Mouse (Mus musculus) adrenal gland, postnatal 14 days (tissue): ENCODE data around the gene Fkbpl. TPM values are rescaled to one million over a fixed set of nuclear protein-coding genes. Genes with fewer than 3 reads are reported as not detected.

ENCODE experiments used
- DNase-seq: peaks from one replicate; pipeline ENCODE4 v3.0.0; 2021; ENCODE audit warnings: mixed read lengths
- long read RNA-seq, 2 experiments: library from polyadenylated mRNA; stranded (forward); transcript quantifications; one replicate each; pipeline ENCODE4 v2.0.0; 2021
- total RNA-seq: library from RNA; stranded (reverse); gene quantifications from 2 replicates; pipeline ENCODE4 v1.2.3, GENCODE M21; 2021

Fkbpl gene
- 11.5 and 12.5 TPM in 2 replicates for total RNA-seq
- long read RNA-seq, experiment 1, transcript Fkbpl-201 (2 exons, 1,270 nt): major isoform, 6 of 7 reads
- long read RNA-seq, experiment 1, partial matches to known transcripts: 0 of 7 reads
- long read RNA-seq, experiment 1, other reads (novel, unspliced or antisense): 0 of 7 reads
- long read RNA-seq, experiment 2, transcript Fkbpl-201 (2 exons, 1,270 nt): major isoform, 6 of 10 reads
- long read RNA-seq, experiment 2, partial matches to known transcripts: 0 of 10 reads
- long read RNA-seq, experiment 2, other reads (novel, unspliced or antisense): 2 of 10 reads

DNA sequence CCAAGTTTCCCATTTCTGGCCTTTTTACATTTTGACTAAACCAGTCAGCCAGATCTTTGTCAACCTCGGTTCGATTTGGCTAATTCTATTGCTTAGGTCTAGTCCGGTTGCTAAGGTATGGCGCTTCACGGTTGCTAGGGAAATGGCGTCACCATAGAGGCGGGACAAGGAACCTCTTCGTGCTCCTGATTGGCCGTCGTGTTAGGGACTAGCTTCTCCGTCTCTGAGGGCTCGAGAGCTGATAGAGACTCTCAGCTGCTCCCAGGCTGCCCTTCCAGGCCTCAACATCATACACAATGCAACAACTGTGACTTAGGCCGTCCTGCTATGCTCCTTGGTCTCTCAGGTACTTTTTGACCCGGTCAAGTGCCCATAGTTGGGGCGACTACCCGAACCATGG lies at the start of gene Fkbpl:
Gene Fkbpl, plus strand, starts transcription at position 157 of the 400 bp plus-strand sequence.
- peak; percentile 96 for DNase-seq

DNA sequence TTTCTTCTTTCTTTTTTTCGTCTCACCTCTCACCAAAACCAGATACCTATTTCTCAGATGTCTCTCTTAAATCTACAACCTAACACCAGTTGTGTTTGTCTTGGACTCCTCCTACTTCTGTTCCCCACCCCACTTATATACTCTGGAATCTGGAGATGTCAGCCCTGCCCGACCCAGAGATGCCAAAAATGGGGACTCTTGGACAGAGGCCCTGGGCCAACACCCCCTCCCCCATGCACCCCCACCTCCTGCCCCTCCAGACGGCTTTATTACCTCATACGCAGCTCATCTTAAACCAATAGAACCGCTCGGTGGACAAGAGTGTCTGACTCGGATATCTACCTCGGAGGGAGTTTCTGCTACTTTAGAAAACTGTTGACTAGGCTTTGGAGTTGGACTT lies 48.5 kb upstream of the Fkbpl start:
- DNase-seq: no peak

DNA sequence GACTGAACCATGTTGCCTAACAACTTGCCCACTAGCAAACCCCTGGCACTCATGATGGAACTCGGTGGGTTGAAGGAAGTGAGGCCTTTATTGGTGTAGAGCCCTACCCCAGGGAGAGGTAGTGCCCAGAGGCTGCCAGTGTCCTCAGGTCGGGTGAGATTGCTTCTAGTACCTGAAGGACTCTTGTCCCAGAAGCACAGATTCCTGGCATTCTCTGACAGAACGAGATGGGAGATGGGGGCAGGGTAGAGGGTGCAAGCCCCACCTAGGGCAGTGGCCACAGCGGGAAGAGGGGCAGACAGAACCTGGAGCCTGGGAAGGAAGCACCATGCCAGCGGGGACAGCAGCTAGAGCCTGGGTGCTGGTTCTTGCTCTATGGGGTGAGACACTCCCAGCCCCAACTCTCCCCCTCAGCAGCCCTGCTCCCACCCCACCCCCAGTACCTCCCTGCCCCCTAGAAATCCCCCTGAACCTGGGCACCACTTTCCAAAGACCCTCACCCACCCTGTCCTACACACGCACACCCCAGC lies 46.9 kb upstream of the Fkbpl start, which contains the start of gene Ager:
Gene Ager, plus strand, starts transcription at position 297 of the 530 bp plus-strand sequence.
- no peak for DNase-seq

GRCm38 (mm10) chr17:34599891-34600290 lies 44.7 kb upstream of the Fkbpl start:
- no peak for DNase-seq

GRCm38 (mm10) chr17:34601796-34602195 lies 42.8 kb upstream of the Fkbpl start:
- no peak for DNase-seq

GRCm38 (mm10) chr17:34603375-34604060 lies 41.0 kb upstream of the Fkbpl start, which contains the start of gene Rnf5:
TSS of gene Rnf5 (minus strand) at chr17:34603690.
- peak; percentile 98 for DNase-seq

- DNase-seq: peak; percentile 100
Measured at GRCm38 (mm10) chr17:34604061-34604508, 40.5 kb upstream of the Fkbpl start, which contains the start of gene Agpat1. TSS of gene Agpat1 (plus strand) at chr17:34604262.

DNA sequence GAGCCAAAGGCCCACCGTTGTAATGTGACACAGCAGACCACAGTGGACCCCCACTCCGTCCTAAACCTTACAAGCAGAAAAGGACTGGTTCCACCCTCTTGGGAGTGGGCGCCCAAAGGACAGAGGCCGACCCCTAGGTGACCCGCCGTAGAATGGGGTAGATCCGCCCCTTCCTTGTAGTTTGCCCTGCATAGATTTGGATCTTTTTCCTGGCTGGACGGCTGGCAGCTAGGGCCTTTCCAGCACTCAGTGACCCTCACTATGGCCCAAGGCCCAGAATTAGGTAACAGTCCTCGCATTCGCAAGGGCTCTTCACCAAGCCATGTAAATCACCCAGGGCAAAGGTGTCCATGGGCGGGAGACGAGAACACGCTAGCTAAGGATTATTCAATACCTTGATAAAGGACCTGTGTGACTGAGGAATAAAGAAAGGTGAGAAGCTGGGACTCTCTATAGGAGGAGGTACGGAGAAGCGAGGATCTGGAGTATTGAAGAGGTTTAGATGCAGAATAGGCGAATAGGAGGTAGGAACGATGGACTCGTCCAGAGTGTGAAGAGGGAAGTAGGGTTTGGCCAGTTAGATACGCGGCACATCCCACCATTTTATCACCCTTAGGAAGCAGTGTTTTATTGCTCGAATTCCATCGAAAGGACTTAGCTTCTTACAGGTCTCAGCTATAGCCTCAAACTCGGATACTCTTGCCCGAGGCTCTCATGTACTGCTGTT lies 39.9 kb upstream of the Fkbpl start:
- peak; percentile 86 for DNase-seq

GRCm38 (mm10) chr17:34605609-34606008 lies 39.0 kb upstream of the Fkbpl start:
- DNase-seq: peak; percentile 98

DNA sequence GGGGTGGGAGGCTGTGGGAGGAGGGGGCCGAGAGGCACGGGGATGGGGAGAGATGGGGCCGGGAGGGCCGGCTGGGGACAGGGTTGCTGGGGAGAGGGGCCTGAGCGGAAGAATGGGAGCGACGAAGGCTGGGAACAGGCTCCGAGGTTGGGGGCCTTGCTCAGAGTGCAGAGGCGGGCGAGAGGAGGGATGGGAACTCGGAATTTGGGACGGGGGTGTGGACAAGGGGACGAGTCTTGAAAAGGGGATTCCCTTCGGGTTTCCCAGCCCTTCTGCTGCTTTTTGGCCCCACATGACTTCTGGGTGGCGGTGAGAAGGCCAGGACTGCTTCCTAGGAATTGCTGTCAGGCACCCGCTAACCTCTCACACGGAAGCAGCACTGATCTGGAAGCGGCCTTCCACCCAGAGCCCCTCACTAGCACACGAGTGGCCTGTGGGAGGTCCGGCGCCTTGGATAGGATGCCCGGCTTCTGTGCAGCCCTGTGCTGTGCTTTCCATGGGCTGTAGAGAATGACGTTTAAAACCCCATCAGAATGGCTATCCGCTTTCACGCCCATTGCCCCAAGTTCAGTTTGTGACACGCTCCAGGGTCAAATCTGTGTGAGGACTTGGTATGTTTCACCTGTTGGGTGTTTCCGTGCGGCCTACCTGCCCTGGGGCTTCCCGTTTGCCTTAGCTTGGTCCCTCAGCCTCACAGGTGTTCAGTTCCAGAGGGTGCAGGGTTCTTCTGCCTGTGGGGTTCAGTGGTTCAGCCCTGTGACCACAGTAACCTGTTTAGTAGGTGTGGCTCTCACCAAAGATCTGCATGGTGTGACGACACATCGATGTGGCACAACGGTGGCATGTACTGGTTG lies 38.2 kb upstream of the Fkbpl start:
- DNase-seq: peak; percentile 54

DNA sequence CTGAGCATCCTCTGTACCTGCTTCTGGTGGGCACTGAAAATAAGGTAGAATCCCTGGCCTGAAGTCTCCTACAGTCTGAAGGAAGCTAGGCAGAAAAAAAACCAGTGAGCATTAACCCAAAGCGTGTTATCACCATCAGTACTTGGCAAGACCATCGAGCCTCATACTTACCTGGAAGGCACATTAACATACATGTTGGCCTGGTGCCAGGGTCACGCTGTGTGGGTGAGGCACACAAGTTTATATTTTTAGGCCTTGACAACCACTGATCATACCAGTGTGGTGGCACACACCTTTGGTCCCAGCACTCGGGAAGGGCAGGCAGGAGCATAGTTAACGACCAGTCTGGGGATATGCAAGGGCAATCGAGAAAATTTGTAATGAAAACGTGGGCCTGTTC lies 36.6 kb upstream of the Fkbpl start:
- DNase-seq: no peak

GRCm38 (mm10) chr17:34611050-34611449 lies 33.5 kb upstream of the Fkbpl start:
- no peak for DNase-seq

DNA sequence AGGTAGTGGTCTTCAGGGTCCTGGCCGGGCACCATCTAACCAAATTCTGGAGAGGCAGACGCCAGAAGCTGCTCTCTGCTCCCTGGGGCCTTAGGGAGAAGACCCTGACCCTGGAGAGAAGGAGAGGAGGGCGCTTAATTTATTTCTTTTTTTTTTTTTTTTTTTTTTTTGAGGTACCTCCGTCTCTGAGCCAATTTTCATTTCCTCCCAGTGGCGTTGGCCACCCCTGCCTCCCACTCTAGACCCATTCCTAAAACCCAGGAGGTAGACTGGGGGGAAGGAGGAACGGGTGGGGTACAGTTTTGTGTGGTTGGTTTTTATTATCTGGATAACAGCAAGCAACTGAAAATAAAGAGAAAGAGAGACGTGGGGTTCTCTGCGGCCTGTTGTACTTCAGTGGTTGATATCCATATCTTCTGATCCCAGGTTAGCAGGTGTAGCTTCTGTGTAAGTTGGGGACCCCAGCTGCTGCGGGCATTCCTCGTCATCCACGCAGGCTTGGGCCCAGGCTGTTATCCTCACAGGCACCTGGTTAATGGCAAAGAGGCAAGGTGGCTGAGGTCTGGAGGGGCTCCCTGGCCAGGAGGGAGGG lies 31.4 kb upstream of the Fkbpl start:
- no peak for DNase-seq

DNA sequence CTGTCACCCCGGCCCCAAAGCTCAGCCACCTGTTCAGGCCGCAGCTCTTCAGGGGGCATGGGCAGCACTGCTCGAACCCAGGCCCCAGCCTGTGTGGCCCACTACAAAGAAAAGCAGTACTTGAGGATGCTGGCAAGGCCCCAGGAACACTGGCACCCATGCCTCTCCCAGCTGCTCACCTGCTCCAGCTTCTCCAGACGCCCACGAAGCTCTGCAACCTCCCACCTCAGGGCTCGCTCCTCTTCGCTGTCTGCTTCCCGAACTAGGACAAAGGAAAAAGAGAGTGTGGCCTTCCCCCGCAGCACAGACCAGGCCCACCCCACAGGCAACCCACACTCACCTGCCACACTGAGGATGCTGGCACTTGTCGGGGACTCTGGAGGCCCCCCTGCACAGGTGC lies 30.7 kb upstream of the Fkbpl start:
- DNase-seq: no peak

GRCm38 (mm10) chr17:34615871-34616270 lies 28.7 kb upstream of the Fkbpl start, which contains the start of gene Egfl8:
TSS of gene Egfl8 (minus strand) at chr17:34615971.
- DNase-seq: no peak

GRCm38 (mm10) chr17:34618999-34619398 lies 25.6 kb upstream of the Fkbpl start:
- peak; percentile 87 for DNase-seq

DNA sequence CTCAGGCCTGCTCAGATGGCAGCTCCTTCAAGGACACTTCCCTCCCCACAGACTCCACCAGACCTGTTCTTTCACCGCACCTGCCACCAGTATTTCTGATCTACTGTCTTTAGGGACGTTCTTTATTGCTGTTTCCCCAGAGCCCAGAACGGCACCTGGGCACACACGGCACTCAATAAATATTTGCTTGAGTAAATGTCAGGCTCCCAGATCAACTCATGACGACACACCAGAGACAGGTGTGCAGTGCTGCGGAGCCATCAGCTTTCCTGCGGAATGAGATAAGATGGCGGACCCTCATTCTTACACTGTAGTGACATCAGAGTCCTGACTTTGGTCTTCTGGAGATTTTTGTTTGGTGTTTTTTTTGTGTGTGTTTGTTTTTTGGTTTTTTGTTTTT lies 23.6 kb upstream of the Fkbpl start:
- DNase-seq: no peak

- no peak for DNase-seq
Measured at GRCm38 (mm10) chr17:34623161-34623560, 21.4 kb upstream of the Fkbpl start.

DNA sequence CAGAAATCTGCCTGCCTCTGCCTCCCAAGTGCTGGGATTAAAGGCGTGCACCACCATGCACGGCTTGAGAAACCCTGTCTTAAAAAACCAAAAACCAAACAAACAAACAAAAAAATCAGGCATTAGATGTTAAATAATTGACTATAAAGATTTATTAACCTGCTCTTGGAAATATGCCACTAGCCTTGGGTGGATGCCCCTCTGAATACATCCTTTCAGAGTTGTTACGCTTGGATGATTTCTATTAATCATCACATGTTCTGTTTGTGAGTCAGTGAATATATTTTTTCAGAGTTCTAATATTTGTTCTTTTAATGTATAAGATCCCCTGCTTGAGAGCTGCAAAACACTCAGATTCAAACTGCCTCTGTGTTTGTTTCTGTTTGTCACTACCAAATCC lies 19.6 kb upstream of the Fkbpl start:
- no peak for DNase-seq

DNA sequence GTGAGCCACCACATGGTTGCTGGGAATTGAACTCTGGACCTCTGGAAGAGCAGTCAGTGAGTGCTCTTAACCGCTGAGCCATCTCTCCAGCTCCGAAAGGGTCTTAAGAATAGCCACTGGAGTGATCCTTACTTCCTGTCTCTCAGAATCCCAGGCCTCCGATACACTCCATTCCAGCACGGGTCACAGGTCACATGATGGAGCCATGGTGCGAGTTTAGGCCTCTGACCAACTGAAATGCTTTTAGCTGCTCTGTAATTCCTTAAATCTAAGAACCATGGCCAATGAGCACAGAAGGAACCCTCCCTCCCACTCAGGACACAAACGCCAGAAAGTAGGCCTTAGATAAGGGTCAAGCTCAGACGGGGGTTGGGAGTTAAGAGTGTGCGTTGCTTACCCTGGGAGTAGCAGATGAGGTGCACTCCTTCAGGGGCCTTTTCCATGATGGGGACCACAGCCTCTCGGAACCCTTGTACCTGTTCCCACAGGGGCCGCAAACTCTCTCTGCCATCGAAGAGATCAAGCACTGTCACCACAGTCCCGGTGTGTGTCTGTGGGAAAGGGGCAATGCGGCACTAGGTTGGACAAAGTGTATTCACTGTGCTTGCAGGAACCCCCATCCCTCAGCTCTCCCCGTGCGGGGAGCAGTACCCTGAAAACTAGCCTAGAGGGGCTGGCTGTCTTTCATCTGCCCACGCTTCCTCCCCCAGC lies 18.3 kb upstream of the Fkbpl start:
- no peak for DNase-seq

GRCm38 (mm10) chr17:34626773-34627092 lies 17.8 kb upstream of the Fkbpl start:
- peak; percentile 59 for DNase-seq
